Comparison of ENCODE assay signal across 16 mouse cellular contexts in the genomic region with DNA sequence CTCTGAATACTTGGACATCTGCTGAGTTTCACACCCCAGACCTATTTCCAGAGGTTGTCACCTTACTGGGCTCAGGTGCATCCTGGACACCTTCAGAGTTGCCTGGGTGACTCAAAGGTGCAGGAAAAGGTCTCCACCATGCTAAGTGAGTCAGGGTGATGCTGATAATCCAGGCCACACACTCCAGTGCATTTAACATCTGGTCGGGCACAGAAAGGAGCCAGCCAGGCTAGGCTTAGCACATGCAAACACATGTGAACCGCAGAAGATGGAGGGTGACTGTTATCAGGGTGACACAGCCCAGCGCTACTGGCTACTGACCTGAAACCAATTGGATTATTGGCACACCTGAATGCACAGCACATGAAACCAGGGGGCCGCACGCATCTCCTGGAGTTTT.
A peak's percentile ranks its signal among the peaks of the same experiment; 100 is the strongest.
DNase-seq lines count a peak whose midpoint lies in the region; ATAC-seq and TF ChIP-seq lines count a peak whose summit lies in the region.
"Had no signal": no experiment of that assay in that cellular context is flagged by ENCODE, and none has a peak within 500 bp of the region (broad histone marks: within the 10 kb centered on the region; RNA-seq: fewer than 3 reads in every experiment).

No protein-coding gene starts in this region.

- TF ChIP-seq POLR2A in small intestine, adult 2 months (IDR thresholded peaks at IDR 0.05; ENCODE audit: low read depth, low read length) = no peak

- no peak for TF ChIP-seq CTCF in small intestine, adult 2 months (IDR thresholded peaks at IDR 0.05; ENCODE audit: extremely low read depth, insufficient read length, insufficient replicate concordance, low read depth, low read length)

- intact Hi-C loops in heart, postnatal 25 days (cut with DNase I) = no loop called here

- peaks cover 7% of the 10 kb centered on the region; the same call in 1 of the 2 replicates for H3K4me1 ChIP-seq in heart, embryonic 11.5 days (ENCODE audit: control insufficient read depth, insufficient read depth, low read length)
- H3K4me1 ChIP-seq in intestine, embryonic 14.5 days (replicated peaks; ENCODE audit: control insufficient read depth, insufficient read depth, low read length) = no peaks in the 10 kb centered on the region
- H3K4me1 ChIP-seq in small intestine, adult 2 months (ENCODE audit: control insufficient read depth, insufficient read depth, insufficient read length, low read length) = no peaks in the 10 kb centered on the region; the same call in 1 of the 2 replicates
- H3K4me1 ChIP-seq: hindbrain, embryonic 10.5 days; midbrain, embryonic 12.5 days; neural tube, embryonic 15.5 days had no signal

- no peaks in the 10 kb centered on the region for H3K36me3 ChIP-seq in heart, embryonic 11.5 days (ENCODE audit: control insufficient read depth, insufficient read depth, low read length)
- no peaks in the 10 kb centered on the region for H3K36me3 ChIP-seq in intestine, embryonic 14.5 days (ENCODE audit: control insufficient read depth, insufficient read depth, low read length)
- H3K36me3 ChIP-seq in small intestine, adult 2 months (ENCODE audit: control insufficient read depth, insufficient read depth, low read length) = no peaks in the 10 kb centered on the region
- H3K36me3 ChIP-seq: hindbrain, embryonic 10.5 days; limb, embryonic 15.5 days; midbrain, embryonic 12.5 days; neural tube, embryonic 15.5 days had no signal

- DNase-seq in heart, postnatal 25 days (ENCODE audit: low spot score) = no peak
- peak; percentile 57 for DNase-seq in 3T3-L1 (ENCODE audit: low read depth, low spot score)
- DNase-seq in intestine, embryonic 14.5 days (ENCODE audit: low spot score) = no peak
- no peak for DNase-seq in cerebellum, postnatal 36 days
- DNase-seq in frontal cortex, adult 2 months (ENCODE audit: extremely low spot score in 1 of 2, low spot score in 1 of 2) = no peak
- DNase-seq: adrenal gland, postnatal 36 days; cerebellum, adult 2 months; gastrocnemius, postnatal 25 days; lung, postnatal 14 days; thymus, postnatal 36 days had no signal

- H3K4me2 ChIP-seq in heart, embryonic 11.5 days = peak overlapping the region; percentile 24; the same call in 1 of the 2 replicates
- H3K4me2 ChIP-seq in intestine, embryonic 14.5 days (ENCODE audit: low read length) = no peak overlapping the region
- H3K4me2 ChIP-seq: limb, embryonic 15.5 days; midbrain, embryonic 12.5 days; neural tube, embryonic 15.5 days had no signal

- H3K27ac ChIP-seq in heart, embryonic 11.5 days (ENCODE audit: low read depth, low read length) = no peak overlapping the region
- H3K27ac ChIP-seq in intestine, embryonic 14.5 days (ENCODE audit: low read depth) = peak overlapping the region; percentile 77; the same call in 1 of the 2 replicates
- peak overlapping the region; percentile 50 for H3K27ac ChIP-seq in small intestine, adult 2 months (ENCODE audit: insufficient read depth, low read depth, low read length)
- H3K27ac ChIP-seq: hindbrain, embryonic 10.5 days; midbrain, embryonic 12.5 days; neural tube, embryonic 15.5 days had no signal

- H3K27me3 ChIP-seq in heart, embryonic 11.5 days (ENCODE audit: control insufficient read depth, insufficient read depth, low read length) = no peaks in the 10 kb centered on the region
- no peaks in the 10 kb centered on the region for H3K27me3 ChIP-seq in intestine, embryonic 14.5 days (replicated peaks; ENCODE audit: control insufficient read depth, insufficient read depth, low read length)
- H3K27me3 ChIP-seq in small intestine, adult 2 months (ENCODE audit: control insufficient read depth, insufficient read depth, low read length) = no peaks in the 10 kb centered on the region
- H3K27me3 ChIP-seq: limb, embryonic 15.5 days; midbrain, embryonic 12.5 days; neural tube, embryonic 15.5 days had no signal

- 0 out of 2 replicates have a peak overlapping the region, but pooled peaks have one; percentile 30 for H3K9ac ChIP-seq in heart, embryonic 11.5 days (ENCODE audit: low read depth, low read length)
- no peak overlapping the region for H3K9ac ChIP-seq in intestine, embryonic 14.5 days (ENCODE audit: low read length)
- H3K9ac ChIP-seq: limb, embryonic 15.5 days; midbrain, embryonic 12.5 days; neural tube, embryonic 15.5 days had no signal

- ATAC-seq in heart, embryonic 11.5 days (replicated peaks; ENCODE audit: insufficient number of reproducible peaks, low FRiP score, low TSS enrichment) = no peak
- no peak for ATAC-seq in intestine, embryonic 14.5 days (replicated peaks; ENCODE audit: low FRiP score, low TSS enrichment, low read depth)

- 82% methylated on average over 5 of the region's 5 CpGs for WGBS in heart, embryonic 11.5 days (ENCODE audit: insufficient replicate concordance)
- WGBS in intestine, embryonic 14.5 days = 92% methylated on average over 5 of the region's 5 CpGs
- WGBS in small intestine, adult 2 months = 94% methylated on average over 5 of the region's 5 CpGs

- H3K9me3 ChIP-seq in heart, embryonic 11.5 days (replicated peaks; ENCODE audit: control insufficient read depth, low read length) = no peaks in the 10 kb centered on the region
- H3K9me3 ChIP-seq in intestine, embryonic 14.5 days (ENCODE audit: control insufficient read depth, low read length) = no peaks in the 10 kb centered on the region
- H3K9me3 ChIP-seq: hindbrain, embryonic 10.5 days; limb, embryonic 15.5 days; midbrain, embryonic 12.5 days had no signal

- H3K4me3 ChIP-seq in heart, embryonic 11.5 days (ENCODE audit: low read depth, low read length) = no peak overlapping the region
- no peak overlapping the region for H3K4me3 ChIP-seq in intestine, embryonic 14.5 days (ENCODE audit: low read depth, low read length)
- no peak overlapping the region for H3K4me3 ChIP-seq in small intestine, adult 2 months (ENCODE audit: low read depth, low read length)
- H3K4me3 ChIP-seq: hindbrain, embryonic 10.5 days; limb, embryonic 15.5 days; midbrain, embryonic 12.5 days; neural tube, embryonic 15.5 days had no signal
